Mouse (Mus musculus) embryonic facial prominence, embryonic 10.5 days (tissue): ENCODE results near the gene Plxna2. TPM values are rescaled to one million over a fixed set of nuclear protein-coding genes. Genes with fewer than 3 reads are reported as not detected.

Source experiments
- DNase-seq: peaks from one replicate; pipeline ENCODE4 v3.0.0-alpha.2; 2017; ENCODE audit warnings: low spot score
- H3K27ac ChIP-seq: fragments of 300-500 bp; sonication (generic); replicated peaks from 2 replicates; pipeline ENCODE4 v1.5.1; 2016; ENCODE audit warnings: mild to moderate bottlenecking
- H3K27me3 ChIP-seq: fragments of 300-500 bp; sonication (generic); replicated peaks from 2 replicates; pipeline ENCODE4 v1.6.1; 2016; ENCODE audit warnings: low read depth, mild to moderate bottlenecking; ENCODE audit not compliant: poor library complexity, severe bottlenecking
- H3K36me3 ChIP-seq: fragments of 300-500 bp; sonication (generic); replicated peaks from 2 replicates; pipeline ENCODE4 v1.6.1; 2016; ENCODE audit warnings: mild to moderate bottlenecking, moderate library complexity
- H3K4me1 ChIP-seq: fragments of 300-500 bp; sonication (generic); 2 replicates; pipeline ENCODE4 v1.6.1; 2016
- H3K4me3 ChIP-seq: fragments of 300-500 bp; sonication (generic); 2 replicates; pipeline ENCODE4 v1.5.1; 2016; ENCODE audit warnings: mild to moderate bottlenecking, moderate library complexity
- H3K9me3 ChIP-seq: fragments of 300-500 bp; sonication (generic); 2 replicates; pipeline ENCODE4 v1.6.1; 2016; ENCODE audit warnings: mild to moderate bottlenecking
- WGBS: fragments of 180-500 bp; shearing (Covaris S2); methylation state at CpG from one replicate; pipeline ENCODE4 v1.1.7; 2016; 5-methylcytosine and 5-hydroxymethylcytosine counted together
- microRNA-seq: library from miRNA; unstranded; fragments of <30 nt; microRNA quantifications from one replicate; pipeline ENCODE4, GENCODE M21; 2017
- polyA plus RNA-seq: library from polyadenylated mRNA; unstranded; fragments of >200 nt; fragmentation: Nextera tagmentation; extraction: Ambion mirVana; gene quantifications from 2 replicates; pipeline ENCODE4 v1.2.1, GENCODE M21; 2016

Plxna2 gene
- polyA plus RNA-seq, 1 experiment from 2014 or later: 12.9 TPM

- 59% methylated on average over 3 of the region's 3 CpGs for WGBS
Measured at GRCm38 (mm10) chr1:194836182-194836581, 218.2 kb downstream of the Plxna2 start.

GRCm38 (mm10) chr1:194836671-194837070 lies 218.7 kb downstream of the Plxna2 start:
- Histone ChIP-seq H3K27me3 (no peaks in the 10 kb centered on the region), H3K27ac (no peak overlapping the region), H3K9me3 (no peaks in the 10 kb centered on the region), H3K36me3 (no peaks in the 10 kb centered on the region), H3K4me1 (no peaks in the 10 kb centered on the region), H3K4me3 (no peak overlapping the region)
- no peak for DNase-seq
- WGBS: 79% methylated on average over 4 of the region's 4 CpGs

More at GRCm38 (mm10) chr1:194836182-194836581, 218.2 kb downstream of the Plxna2 start:
- Histone ChIP-seq H3K36me3 (no peaks in the 10 kb centered on the region), H3K27me3 (no peaks in the 10 kb centered on the region), H3K4me1 (no peaks in the 10 kb centered on the region), H3K9me3 (no peaks in the 10 kb centered on the region), H3K4me3 (no peak overlapping the region), H3K27ac (no peak overlapping the region)
- DNase-seq: no peak

GRCm38 (mm10) chr1:194839230-194839910 lies 221.4 kb downstream of the Plxna2 start:
- no peak for DNase-seq
- Histone ChIP-seq H3K36me3 (no peaks in the 10 kb centered on the region), H3K4me3 (no peak overlapping the region), H3K27me3 (no peaks in the 10 kb centered on the region), H3K9me3 (no peaks in the 10 kb centered on the region), H3K4me1 (no peaks in the 10 kb centered on the region), H3K27ac (no peak overlapping the region)
- WGBS: 43% methylated on average over 1 of the region's 1 CpGs

DNA sequence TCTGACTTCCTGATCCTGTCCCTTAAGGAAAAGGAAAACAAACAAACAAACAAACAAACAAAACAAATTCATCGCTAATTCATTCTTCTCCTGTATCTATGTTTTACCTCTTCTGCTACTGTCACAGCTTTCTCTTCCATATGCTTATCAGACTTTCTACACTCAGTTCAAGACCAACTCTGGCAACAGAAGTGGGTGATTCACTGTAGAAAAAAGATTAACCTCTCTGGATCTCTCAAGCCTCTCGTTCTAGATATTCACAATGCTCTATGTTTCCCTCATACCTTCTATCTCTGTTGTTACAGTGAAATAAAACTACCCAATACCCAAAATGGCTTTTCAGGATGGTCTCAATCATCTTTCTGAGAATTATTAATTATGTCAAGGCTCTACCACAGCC lies 225.0 kb downstream of the Plxna2 start:
- Histone ChIP-seq H3K36me3 (no peaks in the 10 kb centered on the region), H3K4me1 (no peaks in the 10 kb centered on the region), H3K27ac (no peak overlapping the region), H3K27me3 (no peaks in the 10 kb centered on the region), H3K4me3 (no peak overlapping the region), H3K9me3 (no peaks in the 10 kb centered on the region)
- WGBS: 81% methylated on average over 2 of the region's 2 CpGs
- DNase-seq: no peak

DNA sequence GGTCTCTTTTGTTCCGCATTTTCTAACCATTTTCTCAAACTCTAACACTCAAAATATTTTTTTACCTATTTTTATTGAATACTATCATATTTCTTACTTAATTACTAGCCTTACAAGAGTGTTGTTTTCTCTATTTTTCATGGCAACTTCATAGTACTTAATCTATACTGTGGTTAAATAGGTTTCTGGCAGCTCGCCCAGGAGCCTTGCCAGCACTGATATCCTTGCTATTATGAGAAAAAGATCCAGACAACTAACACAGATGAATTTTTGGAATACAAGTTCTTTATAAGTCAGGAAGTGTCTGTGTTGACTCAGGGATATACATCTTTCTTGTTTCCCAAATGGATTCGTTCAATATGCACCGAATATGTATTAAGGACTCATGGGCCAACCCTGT lies 229.0 kb downstream of the Plxna2 start:
- no peak for DNase-seq
- no peaks in the 10 kb centered on the region for H3K4me1 ChIP-seq
- H3K36me3 ChIP-seq: no peaks in the 10 kb centered on the region
- no peak overlapping the region for H3K27ac ChIP-seq
- 91% methylated on average over 4 of the region's 4 CpGs for WGBS
- H3K4me3 ChIP-seq: no peak overlapping the region
- no peaks in the 10 kb centered on the region for H3K9me3 ChIP-seq
- H3K27me3 ChIP-seq: no peaks in the 10 kb centered on the region

- Histone ChIP-seq H3K4me3 (no peak overlapping the region), H3K36me3 (no peaks in the 10 kb centered on the region), H3K27ac (no peak overlapping the region), H3K27me3 (no peaks in the 10 kb centered on the region), H3K4me1 (no peaks in the 10 kb centered on the region), H3K9me3 (no peaks in the 10 kb centered on the region)
- DNase-seq: no peak
- 85% methylated on average over 4 of the region's 4 CpGs for WGBS
Measured at GRCm38 (mm10) chr1:194851242-194852064, 233.4 kb downstream of the Plxna2 start.

DNA sequence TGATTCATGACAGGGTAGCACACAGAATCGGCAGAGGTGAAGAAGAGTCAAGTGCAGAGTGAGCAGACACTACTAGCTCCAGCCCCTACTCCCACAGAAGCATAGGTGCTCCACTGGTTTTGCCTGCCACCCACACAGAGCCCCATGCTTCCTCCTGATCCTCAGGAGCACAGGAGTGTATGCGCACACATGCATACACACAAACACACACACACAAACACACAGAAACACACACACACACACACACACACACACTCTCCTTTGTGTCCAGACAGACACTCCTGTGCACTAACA lies 234.0 kb downstream of the Plxna2 start:
- H3K27ac ChIP-seq: no peak overlapping the region

More for the DNA sequence above, 234.0 kb downstream of the Plxna2 start:
- no peak for DNase-seq
- no peaks in the 10 kb centered on the region for H3K9me3 ChIP-seq
- whole genome bisulfite sequencing: 81% methylated on average over 2 of the region's 2 CpGs
- H3K4me1 ChIP-seq: no peaks in the 10 kb centered on the region
- H3K27me3 ChIP-seq: no peaks in the 10 kb centered on the region
- H3K4me3 ChIP-seq: no peak overlapping the region
- no peaks in the 10 kb centered on the region for H3K36me3 ChIP-seq

Small RNA genes lying within 50 kb of the gene (microRNA-seq; reads per million reads assigned to microRNA genes)
- not detected for gene Mir3962
